Mouse (Mus musculus): Measurements from ENCODE around the gene Galt. TPM values are rescaled to one million over a fixed set of nuclear protein-coding genes. Genes with fewer than 3 reads are reported as not detected.
A peak's percentile ranks its signal among the peaks of the same experiment; 100 is the strongest.
"Not testable (repeated sequence)": the region's sequence is repeated elsewhere in the genome, so short reads cannot be mapped to it uniquely, and the experiment has no call there.

Gene Galt
- total and polyA plus RNA-seq, 3 experiments, result 19.1 to 23.2 (median 22.9) TPM

- H3K9ac ChIP-seq (ENCODE audit: insufficient read depth, low read depth); H3K79me2 ChIP-seq (replicated peaks; ENCODE audit: control insufficient read depth, extremely low read depth, insufficient read depth, poor library complexity, severe bottlenecking): not testable (repeated sequence)
These were observed 8.1 kb downstream of the Galt start for GRCm38 (mm10) chr4:41763176-41763575.

GRCm38 (mm10) chr4:41767301-41767700 lies 12.3 kb downstream of the Galt start:
- H3K4me3 ChIP-seq (replicated peaks in 1 of 3; ENCODE audit: low read depth in 2 of 3, low read length in 2 of 3, poor library complexity in 1 of 3); H3K27me3 ChIP-seq (replicated peaks); H3K36me3 ChIP-seq (replicated peaks in 1 of 2; ENCODE audit: control insufficient read depth in 1 of 2, insufficient read depth in 1 of 2, low read length in 1 of 2); in situ Hi-C loops (cut with MboI; ENCODE audit: low pct_ligation_motif_present, low pct_unique_long_range_greater_than_20kb, low sequenced_read_pairs); H3K9ac ChIP-seq (ENCODE audit: insufficient read depth, low read depth); H3K9me3 ChIP-seq (replicated peaks; ENCODE audit: low read length); DNase-seq (ENCODE audit: extremely low read depth); dilution Hi-C loops (cut with MboI; ENCODE audit: extremely low pct_ligation_motif_present, extremely low pct_unique_long_range_greater_than_20kb, low sequenced_read_pairs); H3K27ac ChIP-seq (ENCODE audit: insufficient read depth, low read depth); H3K4me2 ChIP-seq (ENCODE audit: insufficient read depth, low read depth, poor library complexity, severe bottlenecking); H3K4me1 ChIP-seq (ENCODE audit: control insufficient read depth in 1 of 2, insufficient read depth in 2 of 2); H3K79me2 ChIP-seq (replicated peaks; ENCODE audit: control insufficient read depth, extremely low read depth, insufficient read depth, poor library complexity, severe bottlenecking): not testable (repeated sequence)

More at GRCm38 (mm10) chr4:41763176-41763575, 8.1 kb downstream of the Galt start:
- peaks cover 13 to 35% of the 10 kb centered on the region in 2 experiments for H3K36me3 ChIP-seq (replicated peaks in 1 of 2; ENCODE audit: control insufficient read depth in 1 of 2, insufficient read depth in 1 of 2, low read length in 1 of 2)
- in situ Hi-C loops (cut with MboI; ENCODE audit: low pct_ligation_motif_present, low pct_unique_long_range_greater_than_20kb, low sequenced_read_pairs); DNase-seq (ENCODE audit: extremely low read depth); H3K27ac ChIP-seq (ENCODE audit: insufficient read depth, low read depth); H3K4me3 ChIP-seq (replicated peaks in 1 of 3; ENCODE audit: low read depth in 2 of 3, low read length in 2 of 3, poor library complexity in 1 of 3); H3K27me3 ChIP-seq (replicated peaks); H3K9me3 ChIP-seq (replicated peaks; ENCODE audit: low read length); dilution Hi-C loops (cut with MboI; ENCODE audit: extremely low pct_ligation_motif_present, extremely low pct_unique_long_range_greater_than_20kb, low sequenced_read_pairs); H3K4me2 ChIP-seq (ENCODE audit: insufficient read depth, low read depth, poor library complexity, severe bottlenecking); H3K4me1 ChIP-seq (ENCODE audit: control insufficient read depth in 1 of 2, insufficient read depth in 2 of 2): not testable (repeated sequence)

GRCm38 (mm10) chr4:41772946-41773345 lies 17.9 kb downstream of the Galt start:
- H3K27ac ChIP-seq (ENCODE audit: insufficient read depth, low read depth); H3K4me1 ChIP-seq (ENCODE audit: control insufficient read depth in 1 of 2, insufficient read depth in 2 of 2); H3K36me3 ChIP-seq (replicated peaks in 1 of 2; ENCODE audit: control insufficient read depth in 1 of 2, insufficient read depth in 1 of 2, low read length in 1 of 2); H3K9me3 ChIP-seq (replicated peaks; ENCODE audit: low read length); dilution Hi-C loops (cut with MboI; ENCODE audit: extremely low pct_ligation_motif_present, extremely low pct_unique_long_range_greater_than_20kb, low sequenced_read_pairs); H3K79me2 ChIP-seq (replicated peaks; ENCODE audit: control insufficient read depth, extremely low read depth, insufficient read depth, poor library complexity, severe bottlenecking); H3K27me3 ChIP-seq (replicated peaks); H3K4me2 ChIP-seq (ENCODE audit: insufficient read depth, low read depth, poor library complexity, severe bottlenecking); H3K9ac ChIP-seq (ENCODE audit: insufficient read depth, low read depth); DNase-seq (ENCODE audit: extremely low read depth); in situ Hi-C loops (cut with MboI; ENCODE audit: low pct_ligation_motif_present, low pct_unique_long_range_greater_than_20kb, low sequenced_read_pairs); H3K4me3 ChIP-seq (replicated peaks in 1 of 3; ENCODE audit: low read depth in 2 of 3, low read length in 2 of 3, poor library complexity in 1 of 3): not testable (repeated sequence)

- Histone ChIP-seq H3K4me3 (replicated peaks in 1 of 3; ENCODE audit: low read depth in 2 of 3, low read length in 2 of 3, poor library complexity in 1 of 3) (peak overlapping the region in 2 of 3 experiments; percentile 43 to 58), H3K9ac (ENCODE audit: insufficient read depth, low read depth) (peak overlapping the region; percentile 20; the same call in 1 of the 2 replicates)
- H3K79me2 ChIP-seq (replicated peaks; ENCODE audit: control insufficient read depth, extremely low read depth, insufficient read depth, poor library complexity, severe bottlenecking); H3K4me1 ChIP-seq (ENCODE audit: control insufficient read depth in 1 of 2, insufficient read depth in 2 of 2); in situ Hi-C loops (cut with MboI; ENCODE audit: low pct_ligation_motif_present, low pct_unique_long_range_greater_than_20kb, low sequenced_read_pairs); H3K27me3 ChIP-seq (replicated peaks); H3K9me3 ChIP-seq (replicated peaks; ENCODE audit: low read length); H3K27ac ChIP-seq (ENCODE audit: insufficient read depth, low read depth); H3K4me2 ChIP-seq (ENCODE audit: insufficient read depth, low read depth, poor library complexity, severe bottlenecking); H3K36me3 ChIP-seq (replicated peaks in 1 of 2; ENCODE audit: control insufficient read depth in 1 of 2, insufficient read depth in 1 of 2, low read length in 1 of 2); dilution Hi-C loops (cut with MboI; ENCODE audit: extremely low pct_ligation_motif_present, extremely low pct_unique_long_range_greater_than_20kb, low sequenced_read_pairs): not testable (repeated sequence)
- peak; percentile 57 for DNase-seq (ENCODE audit: extremely low read depth)
These were observed 18.5 kb downstream of the Galt start for GRCm38 (mm10) chr4:41773502-41773901.

GRCm38 (mm10) chr4:41774002-41774401 lies 19.0 kb downstream of the Galt start, which contains the start of gene Ccl27a:
Ccl27a (minus strand) TSS chr4:41774247.
- H3K9ac ChIP-seq (ENCODE audit: insufficient read depth, low read depth), result peak within 1 kb of the TSS; percentile 61; the same call in 1 of the 2 replicates
- peak; percentile 88 for DNase-seq (ENCODE audit: extremely low read depth)
- H3K4me1 ChIP-seq (ENCODE audit: control insufficient read depth in 1 of 2, insufficient read depth in 2 of 2); H3K36me3 ChIP-seq (replicated peaks in 1 of 2; ENCODE audit: control insufficient read depth in 1 of 2, insufficient read depth in 1 of 2, low read length in 1 of 2); H3K79me2 ChIP-seq (replicated peaks; ENCODE audit: control insufficient read depth, extremely low read depth, insufficient read depth, poor library complexity, severe bottlenecking); H3K9me3 ChIP-seq (replicated peaks; ENCODE audit: low read length); H3K27me3 ChIP-seq (replicated peaks); in situ Hi-C loops (cut with MboI; ENCODE audit: low pct_ligation_motif_present, low pct_unique_long_range_greater_than_20kb, low sequenced_read_pairs); dilution Hi-C loops (cut with MboI; ENCODE audit: extremely low pct_ligation_motif_present, extremely low pct_unique_long_range_greater_than_20kb, low sequenced_read_pairs): not testable (repeated sequence)
- peak within 1 kb of the TSS; percentile 68 for H3K27ac ChIP-seq (ENCODE audit: insufficient read depth, low read depth)
- peak within 1 kb of the TSS; percentile 64 for H3K4me2 ChIP-seq (ENCODE audit: insufficient read depth, low read depth, poor library complexity, severe bottlenecking)
- peak within 1 kb of the TSS; percentile 43 to 58 (median 51) for H3K4me3 ChIP-seq (replicated peaks in 1 of 3; ENCODE audit: low read depth in 2 of 3, low read length in 2 of 3, poor library complexity in 1 of 3)

All from CH12.LX (cell line).